Mouse (Mus musculus) splenic B cell, adult 2 months (primary cell): Measurements from ENCODE around the gene Amhr2.
A peak's percentile ranks its signal among the peaks of the same experiment; 100 is the strongest.

Source experiments
- DNase-seq: peaks from one replicate; pipeline ENCODE4 v3.0.0-alpha.2; 2011; ENCODE audit warnings: low read depth, low spot score
- H3K27me3 ChIP-seq: 2 replicates; pipeline ENCODE4 v1.6.1; 2012; ENCODE audit warnings: mild to moderate bottlenecking, low read length, moderate library complexity, mixed read lengths; ENCODE audit not compliant: control insufficient read depth, poor library complexity, insufficient read depth, severe bottlenecking
- H3K36me3 ChIP-seq: 2 replicates; pipeline ENCODE4 v1.6.1; 2012; ENCODE audit warnings: mild to moderate bottlenecking, low read length, moderate library complexity, mixed read lengths; ENCODE audit not compliant: control insufficient read depth, poor library complexity, insufficient read depth, severe bottlenecking

Gene Amhr2

DNA sequence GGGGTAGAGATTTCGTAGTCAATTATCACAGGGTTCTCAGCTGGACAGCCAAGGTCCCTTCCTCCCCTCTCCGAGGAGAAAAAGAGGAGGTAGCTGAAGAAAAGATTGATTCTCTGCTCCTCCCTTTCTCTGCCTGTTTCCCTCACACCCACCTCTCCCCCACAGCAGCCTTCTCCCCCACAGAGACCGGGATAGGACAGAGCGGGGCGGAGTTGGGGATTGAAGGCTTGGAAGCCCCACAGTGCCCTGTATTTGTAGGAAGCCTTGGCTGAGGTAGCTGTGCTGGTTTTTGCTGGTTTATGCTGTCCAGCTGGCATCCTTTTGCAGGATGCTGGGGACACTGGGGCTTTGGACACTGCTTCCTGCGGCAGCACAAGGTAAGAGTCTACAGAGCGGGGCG lies at the start of gene Amhr2:
Gene Amhr2, plus strand, starts transcription at position 222 of the 400 bp plus-strand sequence.
- DNase-seq: no peak
- H3K27me3 ChIP-seq: no peaks in the 10 kb centered on the region
- H3K36me3 ChIP-seq: no peaks in the 10 kb centered on the region

DNA sequence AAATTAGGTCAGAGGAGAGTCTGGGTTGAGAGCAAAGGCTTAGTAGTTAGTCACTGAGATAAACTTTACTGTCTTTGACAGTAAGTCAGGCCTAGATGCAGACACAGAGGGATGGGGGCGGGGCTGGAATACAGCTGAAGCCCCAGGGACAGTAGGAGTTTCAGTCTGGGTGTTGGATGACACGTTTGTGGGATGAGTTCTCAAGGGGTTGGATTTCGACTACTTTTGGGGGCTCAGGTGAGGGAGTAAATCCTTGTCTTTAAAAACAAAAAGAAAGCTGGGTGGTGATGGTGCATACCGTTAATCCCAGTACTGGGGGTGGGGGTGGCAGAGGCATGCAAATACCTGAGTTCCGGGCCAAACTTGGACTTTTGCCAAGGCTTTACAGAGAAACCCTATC lies 46.5 kb upstream of the Amhr2 start:
- H3K27me3 ChIP-seq: no peaks in the 10 kb centered on the region
- H3K36me3 ChIP-seq: no peaks in the 10 kb centered on the region
- no peak for DNase-seq

DNA sequence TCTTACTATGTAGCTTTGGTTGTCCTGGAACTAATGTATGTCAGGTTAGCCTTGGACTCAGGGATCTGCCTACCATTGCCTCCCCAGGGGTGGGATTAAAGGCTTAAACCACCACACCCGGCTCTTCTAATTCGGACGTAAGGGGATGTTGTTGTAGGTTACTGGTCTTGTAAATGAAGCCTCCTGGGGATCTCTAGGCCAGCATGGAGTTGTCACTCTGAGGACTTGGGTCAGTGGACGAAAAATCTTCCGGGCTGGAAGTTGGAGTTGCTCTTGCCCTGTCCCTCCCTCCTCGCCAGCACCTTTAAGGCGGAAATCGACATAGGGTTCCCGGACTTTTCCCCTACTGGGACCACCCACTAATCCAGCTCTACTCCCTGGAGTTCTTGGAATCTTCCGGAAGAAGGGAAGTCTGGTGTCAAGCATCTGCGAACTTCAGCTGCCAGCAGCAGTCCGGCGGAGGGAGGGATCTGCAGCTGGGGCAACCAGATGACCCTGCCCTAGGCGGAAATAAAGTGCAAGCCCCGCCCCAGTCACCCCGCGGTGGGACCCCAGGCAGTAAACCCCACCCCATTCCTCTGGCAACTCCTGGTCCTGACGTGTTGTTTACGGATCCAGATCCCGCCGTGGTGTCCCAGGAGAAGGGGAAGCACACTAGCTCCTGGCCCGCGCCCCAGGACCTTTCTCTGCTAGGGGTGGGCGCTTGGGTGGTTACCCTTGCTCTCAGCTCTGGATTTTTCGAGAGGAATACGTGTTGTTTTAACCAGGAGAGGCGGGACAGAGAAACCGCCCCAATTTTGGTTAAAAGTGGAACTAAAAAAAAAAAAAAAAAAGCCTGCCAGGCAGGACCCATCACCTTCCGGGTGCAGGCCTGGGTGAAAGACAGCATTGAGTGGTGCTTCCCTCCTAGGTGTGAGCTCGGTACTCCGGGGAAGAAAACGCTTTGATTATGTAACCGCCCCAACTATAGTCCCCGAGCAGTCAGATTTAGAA lies 45.6 kb upstream of the Amhr2 start:
- peak; percentile 61 for DNase-seq
- Histone ChIP-seq H3K36me3 (no peaks in the 10 kb centered on the region), H3K27me3 (no peaks in the 10 kb centered on the region)

DNA sequence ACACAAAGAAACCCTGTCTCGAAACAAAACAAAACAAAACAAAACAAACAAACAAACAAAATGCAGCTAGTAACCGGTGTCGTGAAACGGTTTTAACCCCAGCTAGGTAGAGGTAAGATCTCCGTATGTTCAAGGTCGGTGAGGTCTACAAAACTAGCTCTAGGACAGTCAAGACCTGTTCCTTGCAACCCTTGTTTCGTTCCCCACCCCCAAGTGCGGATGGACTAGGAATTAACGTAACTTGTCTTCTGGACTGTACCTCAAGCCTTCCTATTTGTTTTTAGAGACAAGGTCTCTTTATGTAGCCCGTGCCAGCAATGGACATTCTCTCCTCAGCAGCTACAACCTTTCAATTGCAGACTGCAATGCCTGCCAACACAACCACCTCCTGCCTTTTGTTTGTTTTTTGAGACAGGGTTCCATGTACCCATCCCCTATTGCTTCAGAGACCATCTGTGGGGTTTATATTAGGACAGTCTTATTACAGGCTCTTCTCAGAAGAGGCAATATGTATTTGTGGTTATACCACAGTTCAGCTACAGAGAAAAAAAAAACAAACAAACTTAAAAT lies 44.6 kb upstream of the Amhr2 start:
- Histone ChIP-seq H3K27me3 (no peaks in the 10 kb centered on the region), H3K36me3 (no peaks in the 10 kb centered on the region)
- DNase-seq: no peak

DNA sequence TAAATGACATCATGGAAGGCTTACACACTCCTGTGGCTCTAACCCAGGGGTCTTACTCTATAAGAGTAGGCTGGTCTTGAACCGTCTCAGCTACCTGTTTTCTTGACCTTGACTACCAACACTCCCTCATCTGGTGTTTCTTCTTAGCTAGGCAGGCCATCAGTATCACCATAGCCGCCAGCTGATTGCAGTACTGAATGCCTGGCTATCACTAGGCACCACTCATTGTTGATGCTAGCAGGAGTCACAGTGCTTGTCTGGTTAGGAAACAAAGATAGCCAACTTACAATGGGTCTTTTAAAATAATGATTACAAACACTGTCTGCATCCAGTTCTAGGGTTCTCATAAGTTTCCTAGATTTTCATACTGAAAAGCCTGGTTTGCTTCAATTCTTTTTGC lies 43.9 kb upstream of the Amhr2 start:
- DNase-seq: no peak
- no peaks in the 10 kb centered on the region for H3K27me3 ChIP-seq
- no peaks in the 10 kb centered on the region for H3K36me3 ChIP-seq

DNA sequence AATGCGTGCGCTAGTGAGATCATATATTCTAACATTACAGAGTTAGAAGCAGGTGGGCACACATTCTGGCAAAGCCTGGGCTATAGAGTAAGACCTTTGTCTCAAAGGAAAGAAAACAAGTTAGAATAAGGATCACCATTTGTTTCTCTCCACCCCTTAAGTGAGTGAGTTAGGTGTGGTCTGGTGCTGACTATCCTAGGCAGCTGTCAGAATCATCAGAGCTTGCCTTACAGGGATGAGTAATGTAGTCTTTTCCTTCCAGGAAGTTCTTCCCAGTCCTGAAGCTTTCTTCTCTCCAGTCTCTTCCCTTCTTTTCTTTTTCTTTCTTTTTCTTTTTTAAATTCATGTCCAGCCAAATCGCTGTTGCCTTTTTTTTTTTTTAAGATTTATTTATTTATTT lies 43.0 kb upstream of the Amhr2 start:
- DNase-seq: no peak
- Histone ChIP-seq H3K36me3 (no peaks in the 10 kb centered on the region), H3K27me3 (no peaks in the 10 kb centered on the region)

DNA sequence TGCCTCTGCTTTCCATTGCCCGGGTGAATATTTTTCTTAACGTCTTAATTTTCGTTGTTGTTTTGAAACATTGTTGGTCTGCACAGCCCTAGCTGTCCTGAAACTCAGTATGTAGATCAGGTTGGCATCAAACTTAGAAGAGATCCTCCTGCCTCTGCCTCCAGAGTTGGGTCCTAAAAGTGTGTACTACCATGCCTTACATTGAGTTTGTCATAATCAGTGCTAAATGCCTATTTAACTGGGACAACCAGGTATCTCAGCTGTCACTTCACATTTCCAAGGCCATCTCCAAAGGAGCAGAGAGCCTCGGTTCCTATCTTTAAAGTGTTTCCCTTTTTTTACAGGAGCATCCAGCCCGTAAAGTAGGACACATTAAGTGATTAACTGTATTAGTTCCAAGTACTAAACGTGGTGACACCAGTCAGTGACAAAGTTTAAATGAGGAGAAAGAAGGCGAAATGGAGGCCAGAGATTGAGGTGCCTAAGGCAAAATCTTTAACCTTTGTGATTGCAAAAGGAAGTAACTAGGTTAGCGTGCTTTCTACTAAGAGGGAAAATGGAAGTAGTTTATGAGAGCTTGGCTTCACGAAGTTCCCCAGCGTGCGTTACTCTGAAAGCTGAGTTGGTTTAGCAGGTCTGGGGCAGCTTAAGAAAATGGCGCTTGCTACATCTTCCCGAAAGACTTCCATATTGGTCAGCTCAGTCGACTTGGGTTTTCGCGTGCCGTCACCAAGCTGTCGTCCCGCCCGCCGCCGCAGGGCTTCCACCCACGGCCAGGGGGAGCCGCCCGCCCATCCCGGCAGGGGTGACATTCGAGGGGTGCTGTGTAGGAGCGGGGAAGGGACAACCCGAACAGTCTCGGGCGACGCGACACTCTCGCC lies 40.3 kb upstream of the Amhr2 start:
- Histone ChIP-seq H3K36me3 (peaks cover 9% of the 10 kb centered on the region), H3K27me3 (no peaks in the 10 kb centered on the region)
- peak; percentile 19 for DNase-seq

DNA sequence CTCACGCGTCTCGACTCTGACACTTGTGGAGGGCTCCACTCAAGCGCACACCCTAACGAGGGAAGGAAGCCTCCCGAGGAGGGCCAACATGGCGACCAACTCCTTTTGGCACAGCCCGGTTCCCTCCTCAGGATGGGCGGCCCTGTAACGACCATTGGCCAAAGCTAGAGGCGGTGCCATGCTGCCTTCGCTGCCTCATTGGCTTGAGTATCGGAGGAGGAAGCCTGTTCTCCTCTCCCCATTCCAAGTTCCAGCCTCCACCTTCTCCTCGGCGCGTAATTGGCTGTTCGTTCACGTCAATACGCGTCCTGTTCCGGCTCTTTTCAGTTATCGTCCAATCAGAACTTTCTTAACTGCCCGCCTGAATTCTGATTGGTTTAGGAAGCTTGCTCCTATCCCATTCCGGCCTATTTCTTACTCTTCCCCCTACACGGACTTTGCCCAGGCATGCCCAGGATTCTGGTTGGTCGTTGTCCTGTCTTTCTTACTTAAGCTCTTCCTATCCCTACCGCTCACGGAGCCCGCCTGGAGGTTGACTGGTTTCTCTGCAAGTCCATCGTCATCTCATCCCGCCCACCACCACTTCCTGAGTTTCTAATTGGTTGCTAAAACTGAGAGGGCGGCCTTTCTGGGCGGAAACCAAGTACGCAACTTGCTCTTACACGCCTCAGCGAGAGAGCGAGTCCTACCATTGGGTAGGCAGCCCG lies 39.5 kb upstream of the Amhr2 start, which contains the start of gene Sp1:
Gene Sp1, plus strand, starts transcription at position 655 of the 707 bp plus-strand sequence.
- Histone ChIP-seq H3K36me3 (peaks cover 9% of the 10 kb centered on the region), H3K27me3 (no peaks in the 10 kb centered on the region)
- peak; percentile 100 for DNase-seq

DNA sequence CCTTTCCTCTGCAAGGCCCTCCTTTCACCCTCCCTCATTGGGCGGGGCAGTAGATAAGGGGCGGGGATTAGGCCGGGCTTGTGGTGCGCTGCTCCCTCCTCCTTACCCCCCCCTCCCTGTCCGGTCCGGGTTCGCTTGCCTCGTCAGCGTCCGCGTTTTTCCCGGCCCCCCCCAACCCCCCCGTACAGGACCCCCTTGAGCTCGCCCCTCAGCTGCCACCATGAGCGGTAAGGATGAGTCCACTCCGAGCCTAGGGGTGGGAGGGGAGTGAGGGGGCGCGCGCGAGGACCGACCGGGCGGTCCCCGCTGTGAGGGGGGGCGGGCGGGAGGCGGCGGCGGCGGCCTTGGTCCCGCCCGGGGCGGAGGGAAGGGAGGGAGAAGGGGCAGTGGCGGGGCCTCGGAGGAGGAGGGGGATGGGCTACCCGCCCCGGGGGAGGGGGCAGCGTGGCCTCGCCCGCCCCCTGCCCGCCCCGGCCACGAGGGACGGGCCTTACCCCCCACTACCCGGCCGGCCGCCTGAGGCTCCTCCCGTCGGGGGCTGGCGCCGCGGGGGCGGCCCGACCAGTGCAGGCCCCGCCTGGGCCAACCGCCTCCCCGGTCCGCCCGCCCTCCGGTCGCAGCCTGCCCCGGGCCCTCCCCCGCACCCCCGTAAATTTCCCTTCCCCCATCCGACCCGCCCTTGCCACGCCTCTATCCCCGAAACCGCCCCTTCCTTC lies 38.8 kb upstream of the Amhr2 start:
- Histone ChIP-seq H3K36me3 (peaks cover 9% of the 10 kb centered on the region), H3K27me3 (no peaks in the 10 kb centered on the region)
- DNase-seq: peak; percentile 86

DNA sequence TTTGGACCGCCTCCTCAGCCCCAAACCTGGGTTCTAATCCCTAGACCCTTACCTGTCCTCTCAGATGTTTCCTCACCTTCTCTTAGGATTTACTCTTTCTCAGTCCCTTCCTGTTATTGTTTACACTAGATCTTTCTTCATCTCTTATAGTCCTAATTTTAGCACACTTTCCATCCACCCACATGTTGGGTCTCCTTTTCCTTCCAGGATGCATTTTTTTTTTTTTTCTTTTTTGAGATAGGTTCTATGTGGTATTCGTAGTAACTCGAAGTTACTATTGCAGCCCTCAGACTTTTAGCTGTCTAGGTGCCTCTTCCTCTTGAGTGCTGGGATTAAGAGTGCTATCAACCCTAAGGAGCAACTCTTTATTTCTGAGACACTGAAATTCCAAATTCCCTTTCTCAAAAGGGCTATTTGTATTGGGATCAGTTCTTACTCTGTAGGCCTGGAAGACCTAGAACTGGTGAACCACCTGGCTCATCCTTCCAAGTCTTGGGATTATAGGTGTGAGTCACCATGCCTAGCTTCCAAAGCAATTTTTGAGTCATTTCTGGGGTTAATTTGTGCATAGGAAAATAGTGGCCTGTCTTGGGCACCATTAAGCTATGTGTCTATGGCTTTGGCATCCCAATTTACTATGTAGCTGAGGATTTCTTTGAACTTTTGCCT lies 38.1 kb upstream of the Amhr2 start:
- DNase-seq: no peak
- no peaks in the 10 kb centered on the region for H3K27me3 ChIP-seq
- H3K36me3 ChIP-seq: peaks cover 9% of the 10 kb centered on the region

DNA sequence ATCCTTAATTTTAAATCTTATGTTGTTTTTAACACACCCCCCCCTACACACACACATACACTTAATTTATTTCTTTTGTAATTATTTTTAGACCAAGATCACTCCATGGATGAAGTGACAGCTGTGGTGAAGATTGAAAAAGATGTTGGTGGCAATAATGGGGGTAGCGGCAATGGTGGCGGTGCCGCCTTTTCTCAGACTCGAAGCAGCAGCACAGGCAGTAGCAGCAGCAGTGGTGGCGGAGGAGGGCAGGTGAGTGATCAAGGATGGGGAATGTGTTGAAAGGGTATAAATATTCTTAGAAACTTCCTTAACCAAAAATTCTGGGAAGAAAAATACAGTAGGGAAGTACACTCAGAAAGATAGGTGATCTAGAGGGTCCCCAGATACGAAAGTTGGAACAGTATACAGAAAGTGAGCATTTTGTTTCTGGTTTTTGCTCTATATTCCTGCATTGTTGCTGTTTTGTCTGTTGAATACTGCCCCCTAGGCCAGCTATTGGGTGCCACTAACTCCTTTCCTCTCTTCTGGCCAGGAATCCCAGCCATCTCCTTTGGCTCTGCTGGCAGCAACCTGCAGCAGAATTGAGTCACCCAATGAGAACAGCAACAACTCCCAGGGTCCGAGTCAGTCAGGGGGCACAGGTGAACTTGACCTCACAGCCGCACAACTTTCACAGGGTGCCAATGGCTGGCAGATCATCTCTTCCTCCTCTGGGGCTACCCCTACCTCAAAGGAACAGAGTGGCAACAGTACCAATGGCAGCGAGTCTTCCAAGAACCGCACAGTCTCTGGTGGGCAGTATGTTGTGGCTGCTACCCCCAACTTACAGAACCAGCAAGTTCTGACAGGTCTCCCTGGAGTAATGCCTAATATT lies 37.2 kb upstream of the Amhr2 start:
- DNase-seq: no peak
- H3K36me3 ChIP-seq: peaks cover 9% of the 10 kb centered on the region
- no peaks in the 10 kb centered on the region for H3K27me3 ChIP-seq

DNA sequence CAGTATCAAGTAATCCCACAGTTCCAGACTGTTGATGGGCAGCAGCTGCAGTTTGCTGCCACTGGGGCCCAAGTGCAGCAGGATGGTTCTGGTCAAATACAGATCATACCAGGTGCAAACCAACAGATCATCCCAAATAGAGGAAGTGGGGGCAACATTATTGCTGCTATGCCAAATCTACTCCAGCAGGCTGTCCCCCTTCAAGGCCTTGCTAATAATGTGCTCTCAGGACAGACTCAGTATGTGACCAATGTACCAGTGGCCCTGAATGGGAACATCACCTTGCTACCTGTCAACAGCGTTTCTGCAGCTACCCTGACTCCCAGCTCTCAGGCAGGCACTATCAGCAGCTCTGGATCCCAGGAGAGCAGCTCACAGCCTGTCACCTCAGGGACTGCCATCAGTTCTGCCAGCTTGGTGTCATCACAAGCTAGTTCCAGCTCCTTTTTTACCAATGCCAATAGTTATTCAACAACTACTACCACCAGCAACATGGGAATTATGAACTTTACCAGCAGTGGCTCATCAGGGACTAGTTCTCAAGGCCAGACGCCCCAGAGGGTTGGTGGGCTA lies 36.5 kb upstream of the Amhr2 start:
- DNase-seq: peak; percentile 31
- peaks cover 9% of the 10 kb centered on the region for H3K36me3 ChIP-seq

More for the DNA sequence above, 36.5 kb upstream of the Amhr2 start:
- H3K27me3 ChIP-seq: no peaks in the 10 kb centered on the region
